Mouse (Mus musculus) frontal cortex, postnatal 25 days (tissue): Measurements from ENCODE around the gene Ccnyl1.

Experiments
- DNase-seq, 2 experiments: peaks; one replicate each; pipeline ENCODE4 v3.0.0; 2022; ENCODE audit warnings: low spot score in 2 of 2

The Ccnyl1 gene

GRCm38 (mm10) chr1:64701780-64702179 lies 11.5 kb downstream of the Ccnyl1 start:
- DNase-seq: no peak

- DNase-seq: peak; percentile 59 to 60
Measured at GRCm38 (mm10) chr1:64705230-64705629, 15.0 kb downstream of the Ccnyl1 start.

- DNase-seq: no peak
Measured at GRCm38 (mm10) chr1:64706610-64707009, 16.4 kb downstream of the Ccnyl1 start.

- no peak for DNase-seq
Measured at GRCm38 (mm10) chr1:64709891-64710290, 19.6 kb downstream of the Ccnyl1 start.

GRCm38 (mm10) chr1:64712006-64712760 lies 21.9 kb downstream of the Ccnyl1 start:
- no peak for DNase-seq

GRCm38 (mm10) chr1:64715458-64715857 lies 25.2 kb downstream of the Ccnyl1 start:
- DNase-seq: no peak

- peak in 1 of 2 experiments; percentile 19 for DNase-seq
Measured at GRCm38 (mm10) chr1:64716589-64717304, 26.5 kb downstream of the Ccnyl1 start.

- peak in 1 of 2 experiments; percentile 23 for DNase-seq
Measured at GRCm38 (mm10) chr1:64717504-64717903, 27.2 kb downstream of the Ccnyl1 start.

GRCm38 (mm10) chr1:64721034-64721587 lies 30.9 kb downstream of the Ccnyl1 start:
- DNase-seq: no peak

- DNase-seq: no peak
Measured at GRCm38 (mm10) chr1:64730046-64730445, 39.8 kb downstream of the Ccnyl1 start.

GRCm38 (mm10) chr1:64731341-64732020 lies 41.2 kb downstream of the Ccnyl1 start:
- DNase-seq: no peak

GRCm38 (mm10) chr1:64732161-64732560 lies 41.9 kb downstream of the Ccnyl1 start:
- no peak for DNase-seq

GRCm38 (mm10) chr1:64732637-64733200 lies 42.5 kb downstream of the Ccnyl1 start:
- DNase-seq: no peak

- no peak for DNase-seq
Measured at GRCm38 (mm10) chr1:64733453-64734245, 43.4 kb downstream of the Ccnyl1 start.

GRCm38 (mm10) chr1:64734771-64735750 lies 44.8 kb downstream of the Ccnyl1 start:
- DNase-seq: no peak

- peak in 1 of 2 experiments; percentile 15 for DNase-seq
Measured at GRCm38 (mm10) chr1:64735781-64736680, 45.8 kb downstream of the Ccnyl1 start.

- DNase-seq: no peak
Measured at GRCm38 (mm10) chr1:64736681-64737501, 46.6 kb downstream of the Ccnyl1 start.
